Mouse (Mus musculus) limb, embryonic 11.5 days (tissue): ENCODE measurements around the gene Lrig2. TPM values are rescaled to one million over a fixed set of nuclear protein-coding genes. Genes with fewer than 3 reads are reported as not detected.

ENCODE experiments used
- ATAC-seq: fragments of 200-750 bp; cut with Nextera tagmentation; 2 replicates; pipeline ENCODE4 v1.8.0; 2017; ENCODE audit warnings: low read depth; ENCODE audit not compliant: insufficient number of reproducible peaks, low FRiP score, low TSS enrichment
- DNase-seq: peaks from one replicate; pipeline ENCODE4 v3.0.0-alpha.2; 2015; ENCODE audit warnings: low spot score
- H3K27ac ChIP-seq: fragments of 300-500 bp; sonication (generic); replicated peaks from 2 replicates; pipeline ENCODE4 v1.5.1; 2014; ENCODE audit warnings: low read depth, mild to moderate bottlenecking, low read length
- H3K27me3 ChIP-seq: fragments of 300-500 bp; sonication (generic); 2 replicates; pipeline ENCODE4 v1.6.1; 2014; ENCODE audit warnings: mild to moderate bottlenecking, low read length, mixed read lengths; ENCODE audit not compliant: control insufficient read depth, insufficient read depth
- H3K36me3 ChIP-seq: fragments of 300-500 bp; sonication (generic); 2 replicates; pipeline ENCODE4 v1.6.1; 2014; ENCODE audit warnings: mild to moderate bottlenecking, low read length, moderate library complexity, mixed read lengths; ENCODE audit not compliant: control insufficient read depth, insufficient read depth
- H3K4me1 ChIP-seq: fragments of 300-500 bp; sonication (generic); 2 replicates; pipeline ENCODE4 v1.6.1; 2014; ENCODE audit warnings: low read length, mixed read lengths; ENCODE audit not compliant: control insufficient read depth, insufficient read depth
- H3K4me2 ChIP-seq: fragments of 300-500 bp; sonication (generic); 2 replicates; pipeline ENCODE4 v1.6.1; 2014; ENCODE audit warnings: low read depth, mild to moderate bottlenecking, moderate library complexity; ENCODE audit not compliant: severe bottlenecking
- H3K4me3 ChIP-seq: fragments of 300-500 bp; sonication (generic); 2 replicates; pipeline ENCODE4 v1.5.1; 2014; ENCODE audit warnings: low read depth, low read length
- H3K9ac ChIP-seq: fragments of 300-500 bp; sonication (generic); 2 replicates; pipeline ENCODE4 v1.6.1; 2014; ENCODE audit warnings: mild to moderate bottlenecking, low read length
- H3K9me3 ChIP-seq: fragments of 300-500 bp; sonication (generic); 2 replicates; pipeline ENCODE4 v1.6.1; 2016; ENCODE audit warnings: low read length; ENCODE audit not compliant: control insufficient read depth
- WGBS: fragments of 180-500 bp; shearing (Covaris S2); extraction: QIAGEN DNeasy Blood & Tissue Kit; methylation state at CpG from one replicate; pipeline ENCODE4 v1.1.7; 2014; 5-methylcytosine and 5-hydroxymethylcytosine counted together
- polyA plus RNA-seq: library from polyadenylated mRNA; unstranded; fragments of >200 nt; fragmentation: Nextera tagmentation; extraction: Ambion mirVana; gene quantifications from 2 replicates; pipeline ENCODE4 v1.2.1, GENCODE M21; 2014

Gene Lrig2
- polyA plus RNA-seq, 1 experiment from 2014 or later: 23.1 TPM

DNA sequence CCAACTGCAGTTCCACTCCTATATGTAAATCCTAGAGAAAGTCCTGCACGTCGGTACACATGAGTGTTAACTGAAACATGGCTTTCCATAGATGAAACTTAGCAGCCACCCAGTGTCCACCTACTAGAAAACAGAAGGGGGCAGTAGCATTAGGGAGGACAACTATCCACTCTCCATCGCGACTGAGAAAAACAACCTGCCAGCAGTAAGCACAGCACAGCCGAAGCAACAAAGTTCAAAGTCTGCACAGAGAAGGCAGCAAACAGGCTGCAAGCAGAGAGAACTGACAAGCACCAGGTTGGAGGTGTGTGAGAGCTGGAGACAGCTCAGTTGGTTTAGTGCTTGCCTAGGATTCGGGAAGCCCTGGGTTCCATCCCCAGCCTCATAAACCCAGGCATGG, 7.2 kb upstream of the Lrig2 start:
- H3K36me3 ChIP-seq: no peaks in the 10 kb centered on the region
- no peak for ATAC-seq
- no peaks in the 10 kb centered on the region for H3K4me1 ChIP-seq
- H3K4me3 ChIP-seq: no peak overlapping the region
- no peak overlapping the region for H3K9ac ChIP-seq
- H3K4me2 ChIP-seq: no peak overlapping the region
- H3K27me3 ChIP-seq: no peaks in the 10 kb centered on the region
- H3K9me3 ChIP-seq: no peaks in the 10 kb centered on the region
- WGBS: 59% methylated on average over 6 of the region's 6 CpGs
- DNase-seq: no peak
- H3K27ac ChIP-seq: no peak overlapping the region

DNA sequence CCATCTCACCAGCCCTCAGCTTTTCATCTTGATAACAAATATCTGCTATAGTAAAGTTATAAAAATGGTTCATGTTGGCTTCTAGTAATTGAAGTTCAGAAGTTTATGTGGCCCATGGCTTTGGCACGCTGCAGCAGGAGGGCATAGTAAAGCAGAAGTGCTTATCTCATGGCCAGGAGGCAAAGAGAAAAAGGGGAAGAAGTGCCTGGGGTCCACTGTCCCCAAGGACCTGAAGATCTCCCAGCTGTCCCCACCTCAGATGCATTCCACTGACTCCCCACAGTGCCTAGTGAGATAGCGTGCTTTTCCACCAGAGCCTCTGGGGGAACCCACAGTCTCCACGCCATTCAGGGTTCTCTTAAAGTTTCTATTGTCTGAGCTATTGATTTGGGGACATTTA, 6.7 kb upstream of the Lrig2 start:
- no peak for ATAC-seq
- Histone ChIP-seq H3K27me3 (no peaks in the 10 kb centered on the region), H3K36me3 (no peaks in the 10 kb centered on the region), H3K4me2 (no peak overlapping the region), H3K4me1 (no peaks in the 10 kb centered on the region), H3K9ac (no peak overlapping the region), H3K9me3 (no peaks in the 10 kb centered on the region), H3K4me3 (no peak overlapping the region), H3K27ac (no peak overlapping the region)
- DNase-seq: no peak
- 83% methylated on average over 3 of the region's 3 CpGs for WGBS

DNA sequence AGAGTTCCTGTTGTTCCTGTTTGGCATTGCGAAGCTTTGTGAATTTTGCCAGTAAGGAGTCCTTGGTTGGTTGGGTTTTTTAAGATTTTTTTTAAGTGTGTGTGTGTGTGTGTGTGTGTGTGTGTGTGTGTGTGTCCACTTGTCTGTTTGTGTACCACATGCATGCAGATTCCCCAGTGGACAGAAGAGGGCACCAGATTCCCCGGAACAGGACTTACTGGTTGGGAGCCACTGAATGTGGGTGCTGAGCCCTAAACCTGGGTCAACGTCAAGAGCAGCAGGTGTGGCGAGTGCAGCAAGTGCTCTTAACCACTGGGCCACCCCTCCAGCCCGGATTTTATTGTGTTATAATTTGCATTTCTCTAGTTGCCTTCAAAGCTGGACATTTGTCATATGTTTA, 5.4 kb upstream of the Lrig2 start:
- DNase-seq: no peak
- no peak overlapping the region for H3K9ac ChIP-seq
- ATAC-seq: no peak
- H3K4me2 ChIP-seq: no peak overlapping the region
- WGBS: 82% methylated on average over 5 of the region's 5 CpGs
- no peak overlapping the region for H3K27ac ChIP-seq
- no peaks in the 10 kb centered on the region for H3K9me3 ChIP-seq
- no peaks in the 10 kb centered on the region for H3K36me3 ChIP-seq
- no peaks in the 10 kb centered on the region for H3K4me1 ChIP-seq
- H3K27me3 ChIP-seq: no peaks in the 10 kb centered on the region
- no peak overlapping the region for H3K4me3 ChIP-seq

DNA sequence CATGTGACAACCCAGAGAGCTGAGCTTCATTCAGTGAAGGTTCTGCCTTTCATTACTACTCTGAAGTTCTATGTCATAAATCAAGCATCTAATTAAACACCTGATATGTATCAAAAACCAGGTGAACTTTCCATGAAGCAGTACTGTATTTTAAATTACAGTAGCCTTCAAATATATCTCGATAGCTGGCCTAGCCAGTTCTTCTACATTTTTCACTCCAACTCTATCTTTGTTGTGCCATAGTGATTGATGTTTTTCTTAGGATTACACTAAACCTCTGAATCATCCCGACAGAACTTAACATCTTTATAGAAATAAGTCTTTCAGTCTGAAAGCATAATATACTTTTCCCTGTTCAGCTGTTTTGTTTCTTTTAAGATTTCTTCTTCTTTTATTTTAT, 2.8 kb upstream of the Lrig2 start:
- Histone ChIP-seq H3K9ac (no peak overlapping the region), H3K4me3 (no peak overlapping the region), H3K27ac (no peak overlapping the region), H3K4me1 (0 out of 2 replicates have a peak, but pooled peaks cover 2% of the 10 kb centered on the region), H3K9me3 (no peaks in the 10 kb centered on the region), H3K4me2 (no peak overlapping the region), H3K36me3 (no peaks in the 10 kb centered on the region), H3K27me3 (no peaks in the 10 kb centered on the region)
- WGBS: 85% methylated on average over 2 of the region's 2 CpGs
- DNase-seq (no peak), ATAC-seq (no peak)

DNA sequence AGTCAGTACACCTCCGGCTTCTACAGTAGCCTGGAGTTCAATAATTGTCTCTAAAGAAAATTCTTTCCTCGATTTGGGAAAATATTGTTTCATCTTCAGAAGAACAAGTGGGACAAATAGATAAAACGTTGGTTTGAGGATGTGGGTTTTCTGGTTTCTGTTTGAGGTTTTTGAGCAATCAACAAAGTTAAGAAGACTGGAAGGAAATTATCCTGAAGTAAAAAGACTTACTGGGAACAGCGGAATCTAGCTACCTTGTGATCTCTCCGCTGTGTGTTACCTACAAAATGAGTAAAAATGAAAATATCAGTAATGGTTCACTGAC, 668 bp upstream of the Lrig2 start:
- H3K9me3 ChIP-seq: no peaks in the 10 kb centered on the region
- peak overlapping the region; percentile 47 for H3K4me2 ChIP-seq
- 0 out of 2 replicates have a peak, but pooled peaks cover 2% of the 10 kb centered on the region for H3K4me1 ChIP-seq
- no peaks in the 10 kb centered on the region for H3K27me3 ChIP-seq
- H3K27ac ChIP-seq: no peak overlapping the region
- H3K36me3 ChIP-seq: no peaks in the 10 kb centered on the region
- no peak overlapping the region for H3K9ac ChIP-seq
- no peak for DNase-seq
- peak overlapping the region; percentile 83 for H3K4me3 ChIP-seq
- 31% methylated on average over 5 of the region's 5 CpGs for WGBS
- ATAC-seq: no peak

DNA sequence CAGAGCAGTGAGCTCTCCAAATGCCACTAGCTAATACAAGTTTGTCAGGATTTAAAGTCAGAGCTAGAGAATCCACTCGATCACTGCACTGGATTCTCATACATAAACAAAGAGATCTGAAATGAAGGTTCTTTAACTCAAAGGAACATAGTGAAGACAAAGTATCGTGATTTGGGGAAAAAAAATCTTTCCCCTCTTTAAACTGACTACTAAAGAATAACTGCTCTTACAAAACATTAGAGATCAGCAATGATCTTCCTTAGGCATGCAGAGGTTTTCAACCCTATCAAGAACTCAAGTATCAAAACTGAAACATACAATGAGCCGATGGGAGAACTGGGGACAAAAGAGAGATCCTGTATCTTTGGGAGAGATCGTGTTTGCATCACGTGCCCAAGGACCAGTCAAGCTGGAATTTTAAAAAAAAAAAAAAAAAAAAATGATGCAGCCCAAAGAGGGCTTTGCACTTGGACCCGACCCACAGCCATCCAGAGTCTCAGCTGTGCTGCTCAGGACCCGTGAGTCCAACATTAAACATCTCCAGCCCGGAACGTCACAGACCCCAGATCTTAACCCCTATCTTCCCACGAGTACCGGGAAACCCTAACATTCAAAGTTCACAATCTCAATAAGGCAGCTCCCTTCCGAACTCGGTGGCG, 818 bp downstream of the Lrig2 start:
- Histone ChIP-seq H3K27ac (peak overlapping the region; percentile 86), H3K4me2 (peak overlapping the region; percentile 55), H3K9ac (peak overlapping the region; percentile 74), H3K27me3 (no peaks in the 10 kb centered on the region), H3K36me3 (no peaks in the 10 kb centered on the region), H3K4me1 (0 out of 2 replicates have a peak, but pooled peaks cover 2% of the 10 kb centered on the region), H3K4me3 (peak overlapping the region; percentile 83), H3K9me3 (no peaks in the 10 kb centered on the region)
- DNase-seq (no peak), ATAC-seq (no peak)
- 3% methylated on average over 14 of the region's 14 CpGs for WGBS

DNA sequence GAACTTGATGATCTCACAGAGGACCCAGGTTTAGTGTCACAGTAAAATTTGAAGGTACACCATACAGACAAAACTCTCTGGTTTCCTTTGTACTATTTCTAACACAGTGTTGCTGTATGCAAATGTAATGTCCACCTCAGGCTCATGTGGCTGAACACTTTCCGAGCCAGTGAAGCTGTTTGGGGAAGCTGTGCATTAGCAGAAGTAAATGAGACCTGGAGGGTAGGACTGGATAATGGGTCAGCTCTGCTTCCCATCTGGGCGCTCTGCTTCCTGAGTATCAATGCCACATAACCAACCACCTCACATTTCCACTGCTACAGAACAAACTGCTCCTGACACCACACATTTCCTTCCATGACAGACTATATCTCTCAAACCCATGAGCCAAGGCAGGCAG, 10.1 kb downstream of the Lrig2 start:
- H3K4me3 ChIP-seq: no peak overlapping the region
- no peaks in the 10 kb centered on the region for H3K27me3 ChIP-seq
- no peak overlapping the region for H3K27ac ChIP-seq
- 90% methylated on average over 2 of the region's 2 CpGs for WGBS
- no peaks in the 10 kb centered on the region for H3K36me3 ChIP-seq
- H3K4me2 ChIP-seq: no peak overlapping the region
- DNase-seq (no peak), ATAC-seq (no peak)
- H3K9ac ChIP-seq: no peak overlapping the region
- H3K9me3 ChIP-seq: no peaks in the 10 kb centered on the region
- no peaks in the 10 kb centered on the region for H3K4me1 ChIP-seq

DNA sequence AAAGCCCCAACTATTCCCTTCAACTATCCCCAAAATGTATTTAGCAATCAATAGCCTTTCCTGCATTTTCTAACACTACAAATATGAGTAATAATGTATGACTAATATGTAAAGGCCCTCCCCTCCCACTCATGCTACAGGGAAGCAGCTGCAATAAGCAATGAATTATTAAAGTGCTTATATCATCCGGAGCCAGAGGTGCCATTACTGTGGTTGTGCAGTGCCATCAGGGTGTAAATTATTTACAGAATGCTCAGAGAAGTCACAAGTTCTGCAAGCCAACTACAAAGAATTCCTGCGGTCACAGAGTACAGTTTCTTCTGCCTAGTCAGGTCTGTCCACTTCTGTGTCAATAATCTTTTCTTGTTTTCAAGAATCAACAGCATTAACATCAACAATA, 10.8 kb downstream of the Lrig2 start:
- H3K27ac ChIP-seq: no peak overlapping the region
- no peak overlapping the region for H3K4me2 ChIP-seq
- DNase-seq (no peak), ATAC-seq (no peak)
- WGBS: 91% methylated on average over 2 of the region's 2 CpGs
- H3K4me3 ChIP-seq: no peak overlapping the region
- H3K9ac ChIP-seq: no peak overlapping the region
- H3K4me1 ChIP-seq: no peaks in the 10 kb centered on the region
- no peaks in the 10 kb centered on the region for H3K9me3 ChIP-seq
- H3K27me3 ChIP-seq: no peaks in the 10 kb centered on the region
- no peaks in the 10 kb centered on the region for H3K36me3 ChIP-seq

DNA sequence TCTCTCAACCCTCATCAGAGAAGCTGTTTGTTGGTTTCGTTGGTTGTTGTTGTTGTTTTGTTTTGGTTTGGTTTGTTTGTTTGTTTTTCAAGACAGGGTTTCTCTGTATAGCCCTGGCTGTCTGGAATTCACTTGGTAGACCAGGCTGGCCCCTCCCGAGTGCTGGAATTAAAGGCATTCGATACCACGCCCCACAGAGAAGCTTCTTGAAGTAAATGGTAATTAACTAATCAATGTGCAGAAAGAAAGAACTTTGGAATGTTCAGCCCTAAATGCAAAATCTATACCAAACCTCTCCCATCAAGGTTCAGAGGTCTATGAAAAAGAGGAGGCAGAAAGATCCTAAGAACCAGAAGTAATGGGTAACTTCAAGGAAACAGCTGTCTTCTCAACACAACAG, 15.5 kb downstream of the Lrig2 start:
- no peak overlapping the region for H3K4me3 ChIP-seq
- WGBS: 89% methylated on average over 4 of the region's 4 CpGs
- no peak for ATAC-seq
- H3K4me1 ChIP-seq: no peaks in the 10 kb centered on the region
- H3K9ac ChIP-seq: no peak overlapping the region
- no peaks in the 10 kb centered on the region for H3K27me3 ChIP-seq
- no peaks in the 10 kb centered on the region for H3K9me3 ChIP-seq
- no peak overlapping the region for H3K4me2 ChIP-seq
- H3K27ac ChIP-seq: no peak overlapping the region
- peaks cover 2% of the 10 kb centered on the region; the same call in 1 of the 2 replicates for H3K36me3 ChIP-seq
- no peak for DNase-seq
